Comparison of ENCODE assay signal across 20 mouse cellular contexts in genomic region chr9:44513121-44513520, GRCm38 (mm10). TPM values are rescaled to one million over a fixed set of nuclear protein-coding genes. Genes with fewer than 3 reads are reported as not detected.
A peak's percentile ranks its signal among the peaks of the same experiment; 100 is the strongest.
DNase-seq lines count a peak whose midpoint lies in the region; ATAC-seq and TF ChIP-seq lines count a peak whose summit lies in the region.
"Had no signal": no experiment of that assay in that cellular context is flagged by ENCODE, and none has a peak within 500 bp of the region (broad histone marks: within the 10 kb centered on the region; RNA-seq: fewer than 3 reads in every experiment).

No protein-coding gene starts in this region.

- H3K79me2 ChIP-seq in macrophage (ENCODE audit: inconsistent target), result no peaks in the 10 kb centered on the region

- no peak for TF ChIP-seq POLR2A in testis, adult 2 months (IDR thresholded peaks at IDR 0.05; ENCODE audit: control insufficient read depth, low read depth, low read length)

- peak; percentile 31 for DNase-seq in gastrocnemius, postnatal 14 days
- no peak for DNase-seq in gastrocnemius, adult 18-20 months (ENCODE audit: low spot score)
- DNase-seq in kidney, adult 9 months, result peak; percentile 19
- no peak for DNase-seq in testis, postnatal 14 days (ENCODE audit: low spot score)
- DNase-seq: cerebellum, adult 9-11 months; midbrain, embryonic 14.5 days had no signal

- H3K9me3 ChIP-seq in kidney, embryonic 15.5 days (replicated peaks), result no peaks in the 10 kb centered on the region
- H3K9me3 ChIP-seq in midbrain, embryonic 13.5 days, result no peaks in the 10 kb centered on the region
- H3K9me3 ChIP-seq: forebrain, embryonic 15.5 days; hindbrain, embryonic 13.5 days; intestine, embryonic 15.5 days; liver, embryonic 12.5 days had no signal

- no peak overlapping the region for H3K4me2 ChIP-seq in kidney, embryonic 15.5 days
- H3K4me2 ChIP-seq in midbrain, embryonic 13.5 days (replicated peaks), result no peak overlapping the region
- H3K4me2 ChIP-seq: forebrain, embryonic 15.5 days; hindbrain, embryonic 13.5 days; intestine, embryonic 15.5 days; liver, embryonic 12.5 days had no signal

- intact Hi-C loops in gastrocnemius, postnatal 14 days (cut with DNase I; ENCODE audit: low total_unique reads), result no loop called here

- peaks cover 13% of the 10 kb centered on the region for H3K36me3 ChIP-seq in kidney, embryonic 15.5 days
- H3K36me3 ChIP-seq in testis, adult 2 months (ENCODE audit: control insufficient read depth, insufficient read depth, low read length), result no peaks in the 10 kb centered on the region
- H3K36me3 ChIP-seq in macrophage (ENCODE audit: inconsistent target), result no peaks in the 10 kb centered on the region
- peaks cover 14% of the 10 kb centered on the region for H3K36me3 ChIP-seq in midbrain, embryonic 13.5 days

- H3K9ac ChIP-seq in kidney, embryonic 15.5 days, result no peak overlapping the region
- no peak overlapping the region for H3K9ac ChIP-seq in midbrain, embryonic 13.5 days (replicated peaks)
- H3K9ac ChIP-seq: forebrain, embryonic 15.5 days; hindbrain, embryonic 13.5 days; intestine, embryonic 15.5 days; liver, embryonic 12.5 days had no signal

- no peak for ATAC-seq in kidney, embryonic 15.5 days (replicated peaks; ENCODE audit: low FRiP score)
- no peak for ATAC-seq in midbrain, embryonic 13.5 days
- ATAC-seq: forebrain, embryonic 15.5 days; intestine, embryonic 15.5 days; liver, embryonic 12.5 days had no signal

- H3K4me1 ChIP-seq in kidney, embryonic 15.5 days, result peaks cover 48% of the 10 kb centered on the region
- peaks cover 9% of the 10 kb centered on the region for H3K4me1 ChIP-seq in testis, adult 2 months (ENCODE audit: control insufficient read depth, insufficient read depth, low read length)
- H3K4me1 ChIP-seq in midbrain, embryonic 13.5 days (replicated peaks), result peaks cover 24% of the 10 kb centered on the region

- H3K27ac ChIP-seq in kidney, embryonic 15.5 days, result no peak overlapping the region
- no peak overlapping the region for H3K27ac ChIP-seq in testis, adult 2 months (ENCODE audit: control insufficient read depth, insufficient read depth, low read depth, low read length)
- 0 out of 2 replicates have a peak overlapping the region, but pooled peaks have one; percentile 47 for H3K27ac ChIP-seq in macrophage
- no peak overlapping the region for H3K27ac ChIP-seq in midbrain, embryonic 13.5 days
- H3K27ac ChIP-seq: forebrain, embryonic 15.5 days; hindbrain, embryonic 13.5 days; intestine, embryonic 15.5 days; liver, embryonic 12.5 days had no signal

- no peaks in the 10 kb centered on the region for H3K27me3 ChIP-seq in kidney, embryonic 15.5 days
- no peaks in the 10 kb centered on the region for H3K27me3 ChIP-seq in testis, adult 2 months (ENCODE audit: control insufficient read depth, insufficient read depth, low read length)
- peaks cover 12% of the 10 kb centered on the region for H3K27me3 ChIP-seq in midbrain, embryonic 13.5 days
- H3K27me3 ChIP-seq: forebrain, embryonic 15.5 days; intestine, embryonic 15.5 days had no signal

- 88% methylated on average over 11 of the region's 11 CpGs for whole genome bisulfite sequencing in kidney, embryonic 15.5 days
- 77% methylated on average over 11 of the region's 11 CpGs for WGBS in macrophage (ENCODE audit: missing documents)
- WGBS in midbrain, embryonic 13.5 days, result 86% methylated on average over 11 of the region's 11 CpGs

- no peak overlapping the region for H3K4me3 ChIP-seq in kidney, embryonic 15.5 days (replicated peaks)
- H3K4me3 ChIP-seq in testis, adult 2 months (ENCODE audit: control insufficient read depth, low read depth, low read length), result peak overlapping the region; percentile 56
- H3K4me3 ChIP-seq in macrophage (ENCODE audit: inconsistent target), result no peak overlapping the region
- no peak overlapping the region for H3K4me3 ChIP-seq in midbrain, embryonic 13.5 days (replicated peaks)
- H3K4me3 ChIP-seq: erythroblast, embryonic 14.5 days; forebrain, embryonic 15.5 days; hindbrain, embryonic 13.5 days; intestine, embryonic 15.5 days; liver, embryonic 12.5 days had no signal

- no peak for TF ChIP-seq CTCF in testis, adult 2 months (IDR thresholded peaks at IDR 0.05; ENCODE audit: control insufficient read depth, insufficient read depth, insufficient replicate concordance, low read depth, low read length)

RNA-seq across cellular contexts. Expression of gene Bcl9l, which starts 30.5 kb away (rescaled TPM):
- total RNA-seq in gastrocnemius, postnatal 14 days (2021), result 10 to 100 TPM; 38.9 to 44.2 TPM
- 10 to 100 TPM; 36.0 to 36.6 TPM for total RNA-seq in gastrocnemius, adult 18-20 months (2021)
- polyA plus RNA-seq in kidney, embryonic 15.5 days (2015; fragmentation: Nextera tagmentation; extraction: Ambion mirVana), result 11.3 and 11.7 TPM in 2 replicates
- polyA plus RNA-seq in testis, adult 2 months (2012; rRNA removed), result 8.4 and 9.1 TPM in 2 replicates
- 10 to 100 TPM in 16 of 26 experiments, 1 to 10 TPM in 8, under 1 TPM in 2; 0.56 to 30.1 (median 12.5) TPM for total RNA-seq in macrophage (2018; cell fraction: chromatin; rRNA removed)
- 10 to 100 TPM in 11 of 26 experiments, 1 to 10 TPM in 15; 3.7 to 16.4 (median 9.2) TPM for total RNA-seq in macrophage (2018; cell fraction: cytosol; rRNA removed)
- 10 to 100 TPM in 16 of 26 experiments, 1 to 10 TPM in 10; 3.5 to 23.9 (median 13.3) TPM for total RNA-seq in macrophage (2018; cell fraction: nucleus; rRNA removed)
- polyA plus RNA-seq in macrophage (2018), result 5.3 to 6.6 TPM (median 6.0 TPM) in 3 replicates
- 8.0 and 9.2 TPM in 2 replicates for polyA plus RNA-seq in midbrain, embryonic 13.5 days (2015; fragmentation: Nextera tagmentation; extraction: Ambion mirVana)

RNA-seq across cellular contexts. Expression of gene Cxcr5, which starts 48.6 kb away (rescaled TPM):
- not detected for total RNA-seq in gastrocnemius, postnatal 14 days (2021)
- not detected for total RNA-seq in gastrocnemius, adult 18-20 months (2021)
- polyA plus RNA-seq in kidney, embryonic 15.5 days (2015; fragmentation: Nextera tagmentation; extraction: Ambion mirVana), result not detected in 2 replicates
- polyA plus RNA-seq in testis, adult 2 months (2012; rRNA removed), result 8.6 and 11.2 TPM in 2 replicates
- total RNA-seq in macrophage (2018; cell fraction: chromatin; rRNA removed), result not detected
- under 1 TPM in 13 of 26 experiments, not detected in 13; 0.03 to 0.39 (median 0.07) TPM for total RNA-seq in macrophage (2018; cell fraction: cytosol; rRNA removed)
- total RNA-seq in macrophage (2018; cell fraction: nucleus; rRNA removed), result under 1 TPM in 3 of 26 experiments, not detected in 23; 0.17 to 0.29 (median 0.21) TPM
- 0.09 TPM in 1 of 3 replicates, not detected in the others for polyA plus RNA-seq in macrophage (2018)
- polyA plus RNA-seq in midbrain, embryonic 13.5 days (2015; fragmentation: Nextera tagmentation; extraction: Ambion mirVana), result not detected in 2 replicates
- total RNA-seq: layer of hippocampus, postnatal 10 days; left cerebral cortex, postnatal 14 days; MEL had no signal
- polyA plus RNA-seq: erythroblast, embryonic 14.5 days; forebrain, embryonic 15.5 days; heart, embryonic 14.5 days; liver, embryonic 12.5 days; midbrain, embryonic 14.5 days had no signal

RNA-seq across cellular contexts. Expression of gene Upk2, which starts 58.3 kb away (rescaled TPM):
- total RNA-seq in gastrocnemius, postnatal 14 days (2021), result under 1 TPM; 0.35 to 0.78 TPM
- under 1 TPM; 0.43 to 0.83 TPM for total RNA-seq in gastrocnemius, adult 18-20 months (2021)
- polyA plus RNA-seq in kidney, embryonic 15.5 days (2015; fragmentation: Nextera tagmentation; extraction: Ambion mirVana), result 0.60 and 2.5 TPM in 2 replicates
- 2.2 and 4.3 TPM in 2 replicates for polyA plus RNA-seq in testis, adult 2 months (2012; rRNA removed)
- not detected for total RNA-seq in macrophage (2018; cell fraction: chromatin; rRNA removed)
- total RNA-seq in macrophage (2018; cell fraction: cytosol; rRNA removed), result not detected
- not detected for total RNA-seq in macrophage (2018; cell fraction: nucleus; rRNA removed)
- not detected in 3 replicates for polyA plus RNA-seq in macrophage (2018)
- polyA plus RNA-seq in midbrain, embryonic 13.5 days (2015; fragmentation: Nextera tagmentation; extraction: Ambion mirVana), result not detected in 2 replicates
- total RNA-seq: layer of hippocampus, postnatal 10 days; left cerebral cortex, postnatal 14 days; MEL had no signal
- polyA plus RNA-seq: brain, embryonic 14.5 days; erythroblast, embryonic 14.5 days; forebrain, embryonic 15.5 days; heart, embryonic 14.5 days; hindbrain, embryonic 13.5 days; liver, embryonic 12.5 days; midbrain, embryonic 14.5 days had no signal

Comparison
In these comparisons a context has a peak if more than half of its experiments do, and no peak if none do; other contexts are left out.
1. DNase-seq: peak in gastrocnemius, postnatal 14 days (single experiment) and kidney, adult 9 months (single experiment); none in gastrocnemius, adult 18-20 months (single experiment) and testis, postnatal 14 days (single experiment).